Mouse (Mus musculus): ENCODE results near the gene Lcp2. TPM values are rescaled to one million over a fixed set of nuclear protein-coding genes. Genes with fewer than 3 reads are reported as not detected.
A peak's percentile ranks its signal among the peaks of the same experiment; 100 is the strongest.

The Lcp2 gene
- polyA plus RNA-seq, 1 experiment = not detected

DNA sequence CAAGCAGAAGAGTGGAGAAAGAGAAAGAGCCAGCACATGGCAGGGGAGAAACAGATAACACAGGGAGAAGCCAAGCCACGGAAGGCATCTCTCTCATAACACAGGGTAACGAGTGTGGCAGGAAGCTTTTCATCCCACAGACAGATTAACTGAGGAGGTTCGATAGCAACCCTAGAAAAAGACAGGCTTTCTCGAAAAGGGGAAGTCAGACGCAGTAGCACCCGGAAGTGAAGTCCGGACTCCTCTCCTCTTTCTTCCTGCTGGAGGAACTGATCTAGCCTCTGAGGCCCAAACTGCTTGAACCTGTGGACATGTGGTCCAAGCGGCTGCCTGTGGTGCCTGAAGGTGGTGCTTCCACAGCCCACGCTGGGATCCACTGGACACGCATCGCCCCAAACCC is 38.5 kb upstream of the Lcp2 start:
- Histone ChIP-seq H3K27me3 (ENCODE audit: control insufficient read depth, insufficient read depth, low read length, poor library complexity, severe bottlenecking) (no peaks in the 10 kb centered on the region), H3K36me3 (ENCODE audit: control insufficient read depth, insufficient read depth, low read length, poor library complexity, severe bottlenecking) (no peaks in the 10 kb centered on the region), H3K4me3 (ENCODE audit: low read depth, low read length) (no peak overlapping the region), H3K9ac (ENCODE audit: low read depth, poor library complexity, severe bottlenecking) (no peak overlapping the region), H3K4me1 (ENCODE audit: control insufficient read depth, insufficient read depth, low read length) (no peaks in the 10 kb centered on the region), H3K27ac (ENCODE audit: insufficient read depth, low read length) (no peak overlapping the region), H3K9me3 (replicated peaks; ENCODE audit: control insufficient read depth, insufficient read depth, low read length, poor library complexity, severe bottlenecking) (no peaks in the 10 kb centered on the region)
- TF ChIP-seq EP300 (IDR thresholded peaks at IDR 0.05; ENCODE audit: insufficient read depth, low read depth, low read length) (no peak), CTCF (IDR thresholded peaks at IDR 0.05; ENCODE audit: low read depth, low read length) (no peak), POLR2A (IDR thresholded peaks at IDR 0.05; ENCODE audit: insufficient read depth, low read length) (no peak)

DNA sequence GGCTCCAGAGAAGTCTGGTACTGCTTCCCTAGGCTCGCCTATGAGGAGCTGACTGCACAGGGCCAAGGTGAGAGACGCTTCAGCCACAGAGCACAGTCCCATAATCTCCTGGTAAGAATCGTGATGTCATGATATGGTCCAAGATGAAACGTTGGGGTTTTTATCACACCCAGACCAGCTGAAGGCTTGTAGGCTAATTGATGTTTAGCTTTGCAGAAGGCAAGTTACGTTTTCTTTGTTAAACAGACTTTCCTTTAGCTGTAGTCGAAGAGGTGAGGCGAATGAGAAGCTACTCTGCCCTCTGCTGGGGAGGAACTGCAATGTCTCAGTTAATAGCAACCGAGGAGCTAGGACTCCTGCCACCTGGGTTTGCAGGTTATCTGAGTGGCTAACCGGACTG is 38.0 kb upstream of the Lcp2 start:
- TF ChIP-seq CTCF (IDR thresholded peaks at IDR 0.05; ENCODE audit: low read depth, low read length) (peak; percentile 45), POLR2A (IDR thresholded peaks at IDR 0.05; ENCODE audit: insufficient read depth, low read length) (no peak)
- no peak overlapping the region for H3K27ac ChIP-seq (ENCODE audit: insufficient read depth, low read length)
- no peaks in the 10 kb centered on the region for H3K9me3 ChIP-seq (replicated peaks; ENCODE audit: control insufficient read depth, insufficient read depth, low read length, poor library complexity, severe bottlenecking)
- no peaks in the 10 kb centered on the region for H3K4me1 ChIP-seq (ENCODE audit: control insufficient read depth, insufficient read depth, low read length)
- no peaks in the 10 kb centered on the region for H3K27me3 ChIP-seq (ENCODE audit: control insufficient read depth, insufficient read depth, low read length, poor library complexity, severe bottlenecking)
- no peak overlapping the region for H3K4me3 ChIP-seq (ENCODE audit: low read depth, low read length)
- H3K36me3 ChIP-seq (ENCODE audit: control insufficient read depth, insufficient read depth, low read length, poor library complexity, severe bottlenecking) = no peaks in the 10 kb centered on the region
- no peak overlapping the region for H3K9ac ChIP-seq (ENCODE audit: low read depth, poor library complexity, severe bottlenecking)

DNA sequence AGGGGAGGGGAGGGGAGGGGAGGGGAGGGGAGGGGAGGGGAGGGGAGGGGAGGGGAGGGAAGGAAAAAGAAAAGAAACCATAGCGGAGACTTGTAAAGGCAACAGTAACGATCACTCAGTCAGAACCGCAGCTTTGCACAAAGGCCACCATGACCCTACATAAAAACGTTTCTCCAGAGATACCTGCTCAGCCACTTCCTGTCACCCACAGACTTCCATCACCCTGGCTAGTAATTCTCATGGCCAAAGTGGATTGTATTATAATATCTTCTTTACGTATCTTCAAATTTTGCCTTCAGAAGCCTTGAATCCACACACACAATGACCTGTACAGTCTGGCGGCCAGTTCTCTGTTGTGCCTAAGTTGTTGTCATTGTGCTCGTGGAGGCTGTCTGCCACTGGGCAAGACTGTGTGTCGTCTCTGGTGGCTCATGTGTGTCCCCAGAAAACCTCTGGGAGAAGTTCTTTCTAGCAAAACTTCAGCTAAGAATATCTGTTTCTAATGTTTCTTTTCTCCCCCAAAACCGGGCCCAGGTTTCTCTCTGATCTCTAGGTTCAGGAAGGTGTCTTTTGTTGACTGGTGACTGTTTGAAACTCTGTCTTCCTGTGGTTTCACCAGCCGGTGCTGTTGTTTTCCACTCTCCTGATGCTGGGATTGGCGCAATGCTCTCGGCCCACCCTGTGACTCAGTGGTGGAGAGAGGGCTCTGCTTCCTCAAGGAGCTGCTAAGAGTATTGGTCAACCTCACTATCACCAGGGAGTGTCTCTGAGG is 37.2 kb upstream of the Lcp2 start:
- Histone ChIP-seq H3K27me3 (ENCODE audit: control insufficient read depth, insufficient read depth, low read length, poor library complexity, severe bottlenecking) (no peaks in the 10 kb centered on the region), H3K4me3 (ENCODE audit: low read depth, low read length) (no peak overlapping the region), H3K27ac (ENCODE audit: insufficient read depth, low read length) (no peak overlapping the region), H3K9me3 (replicated peaks; ENCODE audit: control insufficient read depth, insufficient read depth, low read length, poor library complexity, severe bottlenecking) (no peaks in the 10 kb centered on the region), H3K9ac (ENCODE audit: low read depth, poor library complexity, severe bottlenecking) (no peak overlapping the region), H3K36me3 (ENCODE audit: control insufficient read depth, insufficient read depth, low read length, poor library complexity, severe bottlenecking) (no peaks in the 10 kb centered on the region), H3K4me1 (ENCODE audit: control insufficient read depth, insufficient read depth, low read length) (no peaks in the 10 kb centered on the region)
- no peak for TF ChIP-seq EP300 (IDR thresholded peaks at IDR 0.05; ENCODE audit: insufficient read depth, low read depth, low read length)
- TF ChIP-seq POLR2A (IDR thresholded peaks at IDR 0.05; ENCODE audit: insufficient read depth, low read length) = no peak
- no peak for TF ChIP-seq CTCF (IDR thresholded peaks at IDR 0.05; ENCODE audit: low read depth, low read length)

DNA sequence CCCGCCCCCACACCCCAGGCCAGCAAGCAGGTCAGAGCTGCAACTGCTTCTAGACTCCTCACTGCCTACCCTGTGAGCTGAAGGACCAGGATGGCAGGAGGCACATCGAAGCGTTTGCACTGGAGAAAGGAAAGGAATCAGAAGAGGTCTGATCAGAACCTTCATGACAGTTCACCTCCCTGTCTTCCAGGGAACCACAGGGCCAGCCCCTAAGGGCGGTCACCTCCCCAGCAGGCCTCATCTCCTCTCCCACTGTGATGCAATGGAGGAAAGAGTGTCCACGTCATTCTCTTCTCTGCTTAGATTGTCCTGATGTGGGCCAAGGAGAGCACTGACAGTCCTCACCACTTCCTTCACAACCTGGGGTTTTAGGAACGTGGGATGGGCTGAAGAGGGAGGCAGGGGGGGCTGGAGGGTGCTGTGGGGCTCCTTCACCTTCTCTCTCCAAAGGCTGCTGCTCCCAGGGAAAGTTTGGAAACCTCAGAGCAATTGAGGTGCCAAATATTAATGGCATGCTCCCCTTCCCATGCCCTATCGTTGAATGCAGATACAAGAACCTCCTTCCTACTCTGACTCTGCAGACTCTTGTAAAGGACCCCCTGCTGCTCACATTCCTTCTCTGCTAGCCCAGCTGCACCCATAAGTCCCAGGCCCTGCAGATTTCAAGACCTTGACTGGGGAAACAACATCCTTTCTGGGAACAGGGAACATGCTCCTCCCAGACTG is 36.4 kb upstream of the Lcp2 start:
- Histone ChIP-seq H3K27ac (ENCODE audit: insufficient read depth, low read length) (no peak overlapping the region), H3K4me3 (ENCODE audit: low read depth, low read length) (no peak overlapping the region), H3K9me3 (replicated peaks; ENCODE audit: control insufficient read depth, insufficient read depth, low read length, poor library complexity, severe bottlenecking) (no peaks in the 10 kb centered on the region), H3K9ac (ENCODE audit: low read depth, poor library complexity, severe bottlenecking) (no peak overlapping the region), H3K27me3 (ENCODE audit: control insufficient read depth, insufficient read depth, low read length, poor library complexity, severe bottlenecking) (no peaks in the 10 kb centered on the region), H3K4me1 (ENCODE audit: control insufficient read depth, insufficient read depth, low read length) (no peaks in the 10 kb centered on the region), H3K36me3 (ENCODE audit: control insufficient read depth, insufficient read depth, low read length, poor library complexity, severe bottlenecking) (no peaks in the 10 kb centered on the region)
- TF ChIP-seq CTCF (IDR thresholded peaks at IDR 0.05; ENCODE audit: low read depth, low read length) (no peak), EP300 (IDR thresholded peaks at IDR 0.05; ENCODE audit: insufficient read depth, low read depth, low read length) (no peak), POLR2A (IDR thresholded peaks at IDR 0.05; ENCODE audit: insufficient read depth, low read length) (no peak)

DNA sequence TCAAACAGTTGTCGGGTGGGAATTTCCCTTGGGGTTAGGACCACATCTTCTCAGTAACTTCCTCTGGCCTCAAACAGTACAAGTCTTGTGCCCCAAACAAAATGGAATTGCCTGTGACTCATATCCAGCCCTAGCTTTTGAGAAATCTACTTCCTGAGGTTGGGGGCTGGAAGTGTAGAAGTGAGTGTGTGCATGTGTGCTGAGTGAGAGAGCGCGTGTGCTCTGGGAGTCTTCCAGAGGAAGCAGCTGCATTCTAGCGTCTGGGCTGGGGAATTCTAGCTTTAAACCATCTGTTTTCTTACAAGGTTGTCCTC is 35.9 kb upstream of the Lcp2 start:
- Histone ChIP-seq H3K4me3 (ENCODE audit: low read depth, low read length) (no peak overlapping the region), H3K27me3 (ENCODE audit: control insufficient read depth, insufficient read depth, low read length, poor library complexity, severe bottlenecking) (no peaks in the 10 kb centered on the region), H3K4me1 (ENCODE audit: control insufficient read depth, insufficient read depth, low read length) (no peaks in the 10 kb centered on the region), H3K9ac (ENCODE audit: low read depth, poor library complexity, severe bottlenecking) (no peak overlapping the region), H3K27ac (ENCODE audit: insufficient read depth, low read length) (no peak overlapping the region), H3K9me3 (replicated peaks; ENCODE audit: control insufficient read depth, insufficient read depth, low read length, poor library complexity, severe bottlenecking) (no peaks in the 10 kb centered on the region), H3K36me3 (ENCODE audit: control insufficient read depth, insufficient read depth, low read length, poor library complexity, severe bottlenecking) (no peaks in the 10 kb centered on the region)
- TF ChIP-seq CTCF (IDR thresholded peaks at IDR 0.05; ENCODE audit: low read depth, low read length) = no peak
- no peak for TF ChIP-seq POLR2A (IDR thresholded peaks at IDR 0.05; ENCODE audit: insufficient read depth, low read length)
- TF ChIP-seq EP300 (IDR thresholded peaks at IDR 0.05; ENCODE audit: insufficient read depth, low read depth, low read length) = no peak

DNA sequence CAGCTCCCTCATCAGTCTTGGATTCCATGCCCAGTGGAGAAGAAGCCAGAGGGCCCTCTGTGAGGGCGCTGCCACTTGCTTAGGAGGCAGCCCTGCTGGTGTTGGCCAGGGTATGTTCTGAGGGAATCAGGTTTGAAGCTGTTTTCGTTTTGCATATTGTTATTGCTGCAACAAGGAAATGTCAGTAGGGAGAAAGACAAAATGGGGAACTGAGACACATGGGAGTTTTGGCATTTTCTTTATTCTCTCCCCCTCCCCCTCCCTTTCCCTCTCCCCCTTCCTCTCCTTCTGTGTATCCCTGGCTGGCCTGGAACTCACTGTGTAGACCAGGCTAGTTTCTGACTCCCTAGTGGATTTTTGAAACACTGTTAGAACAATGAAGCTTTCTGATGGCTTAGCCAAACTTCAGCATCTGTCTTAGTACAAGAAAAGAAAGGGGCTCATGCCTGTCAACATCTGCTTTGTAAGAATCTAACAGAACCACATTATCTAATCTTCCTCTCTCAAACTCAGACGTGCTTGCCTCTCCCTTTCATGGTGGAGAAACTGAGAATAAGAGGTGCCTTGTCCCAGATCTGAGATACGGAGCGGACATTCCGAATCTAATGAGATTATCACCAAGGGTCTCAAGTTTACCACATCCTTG is 34.6 kb upstream of the Lcp2 start:
- Histone ChIP-seq H3K36me3 (ENCODE audit: control insufficient read depth, insufficient read depth, low read length, poor library complexity, severe bottlenecking) (no peaks in the 10 kb centered on the region), H3K9ac (ENCODE audit: low read depth, poor library complexity, severe bottlenecking) (no peak overlapping the region), H3K4me1 (ENCODE audit: control insufficient read depth, insufficient read depth, low read length) (no peaks in the 10 kb centered on the region), H3K27ac (ENCODE audit: insufficient read depth, low read length) (no peak overlapping the region), H3K27me3 (ENCODE audit: control insufficient read depth, insufficient read depth, low read length, poor library complexity, severe bottlenecking) (no peaks in the 10 kb centered on the region), H3K9me3 (replicated peaks; ENCODE audit: control insufficient read depth, insufficient read depth, low read length, poor library complexity, severe bottlenecking) (no peaks in the 10 kb centered on the region), H3K4me3 (ENCODE audit: low read depth, low read length) (no peak overlapping the region)
- no peak for TF ChIP-seq CTCF (IDR thresholded peaks at IDR 0.05; ENCODE audit: low read depth, low read length)
- no peak for TF ChIP-seq EP300 (IDR thresholded peaks at IDR 0.05; ENCODE audit: insufficient read depth, low read depth, low read length)
- no peak for TF ChIP-seq POLR2A (IDR thresholded peaks at IDR 0.05; ENCODE audit: insufficient read depth, low read length)

Measured in ES-Bruce4 (cell line).